Comparison of ENCODE assay signal across 24 mouse cellular contexts in the genomic region with DNA sequence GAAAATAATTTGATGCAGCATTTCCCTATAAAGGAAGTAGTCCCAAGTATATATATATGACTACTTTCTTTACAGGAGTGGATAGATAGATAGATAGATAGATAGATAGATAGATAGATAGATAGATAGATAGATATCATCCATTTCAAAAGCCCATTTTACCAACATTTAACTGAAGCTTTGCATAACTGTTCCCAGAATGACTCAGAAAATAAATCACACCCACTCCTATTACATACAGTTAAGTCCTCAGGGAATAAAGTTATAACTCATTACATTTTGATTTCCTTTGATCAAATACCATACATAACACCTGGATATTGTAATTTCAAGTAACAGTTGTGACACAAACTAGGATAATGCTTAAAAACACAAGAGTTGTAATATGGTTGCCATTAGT.
"Had no signal": no experiment of that assay in that cellular context is flagged by ENCODE, and none has a peak within 500 bp of the region (broad histone marks: within the 10 kb centered on the region; RNA-seq: fewer than 3 reads in every experiment).

No protein-coding gene starts in this region.

- H3K4me1 ChIP-seq: heart, embryonic 13.5 days; heart, embryonic 15.5 days; hindbrain, embryonic 15.5 days; liver, embryonic 13.5 days; liver, embryonic 15.5 days had no signal

- H3K27me3 ChIP-seq: heart, embryonic 13.5 days; heart, embryonic 15.5 days; hindbrain, embryonic 13.5 days; hindbrain, embryonic 15.5 days; intestine, embryonic 15.5 days; liver, embryonic 13.5 days; liver, embryonic 15.5 days had no signal

- H3K9me3 ChIP-seq: heart, embryonic 13.5 days; heart, embryonic 15.5 days; hindbrain, embryonic 13.5 days; hindbrain, embryonic 15.5 days; intestine, embryonic 15.5 days; liver, embryonic 13.5 days; liver, embryonic 15.5 days had no signal

- H3K4me2 ChIP-seq: heart, embryonic 11.5 days; heart, embryonic 15.5 days; hindbrain, embryonic 13.5 days; hindbrain, embryonic 15.5 days; liver, embryonic 11.5 days; liver, embryonic 13.5 days; liver, embryonic 15.5 days had no signal

- DNase-seq: gastrocnemius, postnatal 14 days; gastrocnemius, postnatal 36 days; heart, adult 11 months; heart, adult 2 months; heart, postnatal 14 days; heart, postnatal 36 days; kidney, adult 11 months; kidney, adult 8-10 months; kidney, postnatal 10 days; kidney, postnatal 25 days; kidney, postnatal 4 days; liver; liver, embryonic 13.5 days had no signal

- H3K4me3 ChIP-seq: heart, adult 2 months; heart, embryonic 13.5 days; heart, embryonic 15.5 days; hindbrain, embryonic 13.5 days; hindbrain, embryonic 15.5 days; left cerebral cortex, adult 2 months; liver, embryonic 13.5 days; liver, embryonic 15.5 days had no signal

- ATAC-seq: hindbrain, postnatal 0 days had no signal

- H3K9ac ChIP-seq: heart, embryonic 13.5 days; heart, embryonic 15.5 days; hindbrain, embryonic 13.5 days; hindbrain, embryonic 15.5 days; intestine, embryonic 15.5 days; liver, embryonic 13.5 days; liver, embryonic 15.5 days had no signal

- H3K27ac ChIP-seq: heart, adult 2 months; heart, embryonic 13.5 days; heart, embryonic 15.5 days; hindbrain, embryonic 13.5 days; hindbrain, embryonic 15.5 days; hindbrain, postnatal 0 days; intestine, embryonic 15.5 days; layer of hippocampus, adult 2 months; left cerebral cortex, adult 2 months; liver, embryonic 13.5 days; liver, embryonic 15.5 days had no signal

- H3K36me3 ChIP-seq: heart, embryonic 13.5 days; heart, embryonic 15.5 days; hindbrain, embryonic 13.5 days; hindbrain, embryonic 15.5 days; intestine, embryonic 15.5 days; liver, embryonic 13.5 days; liver, embryonic 15.5 days had no signal
